Mouse (Mus musculus): ENCODE measurements at regions not wholly inside any gene's neighbourhood (a gene's known extent, or its start where the extent isn't known, plus 50 kb on each side); places are given as distances from the start of the nearest gene placed in this dataset. TPM values are rescaled to one million over a fixed set of nuclear protein-coding genes. Genes with fewer than 3 reads are reported as not detected.

- H3K4me3 ChIP-seq, result no peak overlapping the region
- H3K27ac ChIP-seq (replicated peaks), result no peak overlapping the region
- H3K9ac ChIP-seq, result no peak overlapping the region
- H3K4me2 ChIP-seq, result no peak overlapping the region
- no peaks in the 10 kb centered on the region for H3K36me3 ChIP-seq
- ATAC-seq (ENCODE audit: low FRiP score, low read depth), result no peak
- 64% methylated on average over 3 of the region's 3 CpGs for WGBS
- no peaks in the 10 kb centered on the region for H3K4me1 ChIP-seq (replicated peaks)
- H3K27me3 ChIP-seq, result no peaks in the 10 kb centered on the region
- H3K9me3 ChIP-seq, result no peaks in the 10 kb centered on the region
These were observed 62.5 kb upstream of the Mpdz start for GRCm38 (mm10) chr4:81505096-81505495.

GRCm38 (mm10) chr4:81503941-81504340 is 61.3 kb upstream of the Mpdz start:
- Histone ChIP-seq H3K36me3 (no peaks in the 10 kb centered on the region), H3K9me3 (no peaks in the 10 kb centered on the region), H3K4me2 (no peak overlapping the region), H3K27me3 (no peaks in the 10 kb centered on the region), H3K4me3 (no peak overlapping the region), H3K9ac (no peak overlapping the region), H3K27ac (replicated peaks) (no peak overlapping the region), H3K4me1 (replicated peaks) (no peaks in the 10 kb centered on the region)
- 82% methylated on average over 5 of the region's 5 CpGs for WGBS
- no peak for ATAC-seq (ENCODE audit: low FRiP score, low read depth)

DNA sequence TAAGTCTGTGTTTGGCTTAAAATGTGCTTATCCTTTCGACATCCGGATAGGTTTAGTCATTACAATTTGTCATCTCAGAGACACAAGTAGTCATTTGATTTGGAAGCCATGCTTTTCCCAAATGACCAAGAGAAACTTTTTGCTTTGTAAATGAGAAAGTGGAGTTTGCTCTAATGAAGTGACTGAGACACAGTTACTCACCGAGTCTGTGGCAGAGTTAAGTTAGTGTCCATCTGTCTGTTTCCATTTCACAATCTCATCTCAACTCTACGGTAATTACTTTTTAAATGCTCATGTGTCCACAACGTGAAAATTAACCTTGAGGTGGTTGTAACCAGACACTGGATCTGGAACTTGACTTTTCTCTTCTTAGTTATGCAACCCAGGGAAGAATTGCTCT is 59.2 kb upstream of the Mpdz start:
- 86% methylated on average over 5 of the region's 5 CpGs for WGBS
- H3K4me1 ChIP-seq (replicated peaks), result no peaks in the 10 kb centered on the region
- H3K9ac ChIP-seq, result no peak overlapping the region
- H3K4me3 ChIP-seq, result no peak overlapping the region
- H3K27me3 ChIP-seq, result no peaks in the 10 kb centered on the region
- H3K27ac ChIP-seq (replicated peaks), result no peak overlapping the region
- no peaks in the 10 kb centered on the region for H3K9me3 ChIP-seq
- no peaks in the 10 kb centered on the region for H3K36me3 ChIP-seq
- ATAC-seq (ENCODE audit: low FRiP score, low read depth), result no peak
- no peak overlapping the region for H3K4me2 ChIP-seq

GRCm38 (mm10) chr4:81498133-81498532 is 55.5 kb upstream of the Mpdz start:
- no peaks in the 10 kb centered on the region for H3K27me3 ChIP-seq
- ATAC-seq (ENCODE audit: low FRiP score, low read depth), result no peak
- 43% methylated on average over 2 of the region's 2 CpGs for WGBS

GRCm38 (mm10) chr4:81492811-81493210 is 50.2 kb upstream of the Mpdz start:
- Histone ChIP-seq H3K36me3 (no peaks in the 10 kb centered on the region), H3K9ac (no peak overlapping the region), H3K27ac (replicated peaks) (no peak overlapping the region), H3K9me3 (no peaks in the 10 kb centered on the region), H3K4me3 (no peak overlapping the region), H3K27me3 (no peaks in the 10 kb centered on the region), H3K4me2 (no peak overlapping the region), H3K4me1 (replicated peaks) (no peaks in the 10 kb centered on the region)
- 80% methylated on average over 3 of the region's 3 CpGs for WGBS
- ATAC-seq (ENCODE audit: low FRiP score, low read depth), result no peak

More at GRCm38 (mm10) chr4:81498133-81498532, 55.5 kb upstream of the Mpdz start:
- Histone ChIP-seq H3K9ac (no peak overlapping the region), H3K4me1 (replicated peaks) (no peaks in the 10 kb centered on the region), H3K4me3 (no peak overlapping the region), H3K27ac (replicated peaks) (no peak overlapping the region), H3K36me3 (no peaks in the 10 kb centered on the region), H3K4me2 (no peak overlapping the region), H3K9me3 (no peaks in the 10 kb centered on the region)

Small RNA genes lying in the stretch of these regions (microRNA-seq; reads per million reads assigned to microRNA genes)
- not detected for gene Gm22402
